Mouse (Mus musculus) liver, embryonic 14.5 days (tissue): ENCODE results near the gene Zfp286. TPM values are rescaled to one million over a fixed set of nuclear protein-coding genes. Genes with fewer than 3 reads are reported as not detected.

Experiments
- ATAC-seq: fragments of 200-750 bp; cut with Nextera tagmentation; 2 replicates; pipeline ENCODE4 v1.8.0; 2017; ENCODE audit warnings: moderate number of reproducible peaks, mild to moderate bottlenecking, moderate library complexity; ENCODE audit not compliant: insufficient read depth
- DNase-seq, 3 experiments: peaks; one replicate each; pipeline ENCODE4 v3.0.0-alpha.2; 2012 to 2013; ENCODE audit warnings: low read depth in 3 of 3, low spot score in 3 of 3
- H3K27ac ChIP-seq: fragments of 300-500 bp; sonication (generic); 2 replicates; pipeline ENCODE4 v1.5.1; 2014; ENCODE audit warnings: moderate library complexity, mild to moderate bottlenecking, control low read depth, inconsistent platforms
- H3K27me3 ChIP-seq: fragments of 300-500 bp; sonication (generic); 2 replicates; pipeline ENCODE4 v1.6.1; 2014; ENCODE audit warnings: mild to moderate bottlenecking, low read length, moderate library complexity; ENCODE audit not compliant: control insufficient read depth, insufficient read depth
- H3K36me3 ChIP-seq: fragments of 300-500 bp; sonication (generic); replicated peaks from 2 replicates; pipeline ENCODE4 v1.6.1; 2014; ENCODE audit warnings: low read depth; ENCODE audit not compliant: control insufficient read depth, insufficient read depth
- H3K4me1 ChIP-seq, 2 experiments: fragments of 200-500 bp in 1 of 2; fragments of 300-500 bp in 1 of 2; sonication (generic) in 1 of 2; replicated peaks; 2 replicates each; pipeline ENCODE4 v1.6.1; 2012 to 2014; ENCODE audit warnings: antibody characterized with exemption in 1 of 2, inconsistent platforms in 1 of 2, low read length in 1 of 2; ENCODE audit not compliant: control insufficient read depth in 2 of 2, insufficient read depth in 2 of 2
- H3K4me2 ChIP-seq: fragments of 300-500 bp; sonication (generic); 2 replicates; pipeline ENCODE4 v1.6.1; 2014; ENCODE audit warnings: low read depth, mild to moderate bottlenecking, control low read depth, moderate library complexity
- H3K4me3 ChIP-seq, 2 experiments: fragments of 200-500 bp in 1 of 2; fragments of 300-500 bp in 1 of 2; sonication (generic) in 1 of 2; 2 replicates each; pipeline ENCODE4 v1.5.1; 2012 to 2014; ENCODE audit warnings: low read depth in 2 of 2, low read length in 2 of 2, mild to moderate bottlenecking in 2 of 2, control low read depth in 1 of 2, inconsistent platforms in 1 of 2, moderate library complexity in 1 of 2; ENCODE audit not compliant: insufficient read depth in 1 of 2
- H3K9ac ChIP-seq: fragments of 300-500 bp; sonication (generic); replicated peaks from 2 replicates; pipeline ENCODE4 v1.6.1; 2014; ENCODE audit warnings: mild to moderate bottlenecking, control low read depth, moderate library complexity
- H3K9me3 ChIP-seq: fragments of 300-500 bp; sonication (generic); 2 replicates; pipeline ENCODE4 v1.6.1; 2016; ENCODE audit warnings: low read length, mixed read lengths; ENCODE audit not compliant: control insufficient read depth
- CTCF ChIP-seq: IDR thresholded peaks from 2 replicates; pipeline ENCODE4 v1.5.1; 2016; ENCODE audit warnings: antibody characterized with exemption, low read depth, control low read depth
- EP300 ChIP-seq: IDR thresholded peaks from 2 replicates; pipeline ENCODE4 v1.6.1; 2016; ENCODE audit warnings: antibody characterized with exemption, low read depth
- WGBS: fragments of 180-500 bp; shearing (Covaris S2); extraction: QIAGEN DNeasy Blood & Tissue Kit; methylation state at CpG from one replicate; pipeline ENCODE4 v1.1.7; 2014; ENCODE audit not compliant: insufficient replicate concordance; 5-methylcytosine and 5-hydroxymethylcytosine counted together
- polyA plus RNA-seq, 2 experiments: library from polyadenylated mRNA; depleted of rRNA in 1 of 2; stranded (reverse) in 1 of 2; unstranded in 1 of 2; fragments of >200 nt; fragmentation: Nextera tagmentation in 1 of 2; extraction: Ambion mirVana in 1 of 2; gene quantifications; 2 replicates each; pipeline versions ENCODE4 v1.2.1 to v1.2.3; 2012 to 2014

Zfp286 gene
- polyA plus RNA-seq, 2 experiments = 0.45 to 1.4 TPM

- 2% methylated on average over 48 of the region's 48 CpGs for whole genome bisulfite sequencing
- H3K4me2 ChIP-seq = peak within 1 kb of the TSS; percentile 59
- peak in 2 of 3 experiments; percentile 10 to 17 for DNase-seq
- peaks cover 11% of the 10 kb centered on the region for H3K27me3 ChIP-seq
- ATAC-seq = no peak
- H3K27ac ChIP-seq = no peak within 1 kb of the TSS
- no peak within 1 kb of the TSS; the same call in 1 of the 2 replicates for H3K9ac ChIP-seq
- H3K9me3 ChIP-seq = no peaks in the 10 kb centered on the region
- no peaks in the 10 kb centered on the region for H3K36me3 ChIP-seq
- no peaks in the 10 kb centered on the region; a peak in 1 of 4 replicates for H3K4me1 ChIP-seq
- H3K4me3 ChIP-seq = peak within 1 kb of the TSS; percentile 39 to 54
- TF ChIP-seq CTCF (no peak), EP300 (no peak)
Measured at GRCm38 (mm10) chr11:62731311-62732021, 57.8 kb downstream of the Zfp286 start, which contains the start of gene Zfp287. Zfp287 (minus strand) TSS chr11:62731905.

GRCm38 (mm10) chr11:62728276-62728675, 61.0 kb downstream of the Zfp286 start:
- Histone ChIP-seq H3K27ac (no peak overlapping the region), H3K9me3 (no peaks in the 10 kb centered on the region), H3K4me2 (no peak overlapping the region), H3K9ac (no peak overlapping the region), H3K27me3 (peaks cover 11% of the 10 kb centered on the region), H3K4me3 (no peak overlapping the region), H3K4me1 (no peaks in the 10 kb centered on the region; a peak in 1 of 4 replicates), H3K36me3 (no peaks in the 10 kb centered on the region)
- no peak for DNase-seq
- ATAC-seq = no peak
- TF ChIP-seq EP300 (no peak), CTCF (no peak)
- WGBS = 71% methylated on average over 8 of the region's 8 CpGs

GRCm38 (mm10) chr11:62710657-62711056, 78.6 kb downstream of the Zfp286 start:
- H3K36me3 ChIP-seq = no peaks in the 10 kb centered on the region
- no peak overlapping the region for H3K4me2 ChIP-seq
- no peak overlapping the region for H3K4me3 ChIP-seq
- no peak overlapping the region for H3K9ac ChIP-seq
- WGBS = 66% methylated on average over 5 of the region's 5 CpGs
- H3K27me3 ChIP-seq = no peaks in the 10 kb centered on the region
- DNase-seq (no peak), ATAC-seq (no peak)
- H3K27ac ChIP-seq = no peak overlapping the region
- no peaks in the 10 kb centered on the region for H3K9me3 ChIP-seq
- no peak for TF ChIP-seq EP300
- TF ChIP-seq CTCF = no peak
- no peaks in the 10 kb centered on the region for H3K4me1 ChIP-seq

GRCm38 (mm10) chr11:62708252-62708651, 81.0 kb downstream of the Zfp286 start:
- DNase-seq (no peak), ATAC-seq (no peak)
- WGBS = 58% methylated on average over 7 of the region's 7 CpGs
- no peak overlapping the region for H3K4me3 ChIP-seq
- H3K27ac ChIP-seq = no peak overlapping the region
- no peaks in the 10 kb centered on the region for H3K36me3 ChIP-seq
- H3K27me3 ChIP-seq = no peaks in the 10 kb centered on the region
- H3K4me1 ChIP-seq = no peaks in the 10 kb centered on the region
- no peak for TF ChIP-seq CTCF
- no peak for TF ChIP-seq EP300
- no peak overlapping the region for H3K4me2 ChIP-seq
- no peaks in the 10 kb centered on the region for H3K9me3 ChIP-seq
- no peak overlapping the region for H3K9ac ChIP-seq

- Histone ChIP-seq H3K4me1 (no peaks in the 10 kb centered on the region), H3K4me3 (no peak overlapping the region), H3K9me3 (no peaks in the 10 kb centered on the region), H3K36me3 (no peaks in the 10 kb centered on the region), H3K4me2 (no peak overlapping the region), H3K9ac (no peak overlapping the region), H3K27me3 (no peaks in the 10 kb centered on the region), H3K27ac (no peak overlapping the region)
- no peak for DNase-seq
- TF ChIP-seq CTCF (no peak), EP300 (no peak)
- no peak for ATAC-seq
- 54% methylated on average over 2 of the region's 2 CpGs for WGBS
Measured at GRCm38 (mm10) chr11:62706141-62706540, 83.1 kb downstream of the Zfp286 start.

Other genes with a start within 250 kb of the Zfp286 start
- gene Ubb, start 238.3 kb downstream of the Zfp286 start, polyA plus RNA-seq (2012; rRNA removed) = 1,013 and 1,031 TPM in 2 replicates
- 1,383 and 1,393 TPM in 2 replicates for gene Ubb, start 238.3 kb downstream of the Zfp286 start, polyA plus RNA-seq (2014; fragmentation: Nextera tagmentation; extraction: Ambion mirVana)
- gene Trpv2, start 215.0 kb downstream of the Zfp286 start, polyA plus RNA-seq (2012; rRNA removed) = 3.5 and 4.2 TPM in 2 replicates
- 4.6 and 4.8 TPM in 2 replicates for gene Trpv2, start 215.0 kb downstream of the Zfp286 start, polyA plus RNA-seq (2014; fragmentation: Nextera tagmentation; extraction: Ambion mirVana)
- 0.93 and 1.1 TPM in 2 replicates for gene Lrrc75a, start 140.9 kb downstream of the Zfp286 start, polyA plus RNA-seq (2012; rRNA removed)
- gene Lrrc75a, start 140.9 kb downstream of the Zfp286 start, polyA plus RNA-seq (2014; fragmentation: Nextera tagmentation; extraction: Ambion mirVana) = 0.99 and 1.3 TPM in 2 replicates
- 8.1 and 8.9 TPM in 2 replicates for gene Mmgt2, start 140.8 kb downstream of the Zfp286 start, polyA plus RNA-seq (2012; rRNA removed)
- gene Mmgt2, start 140.8 kb downstream of the Zfp286 start, polyA plus RNA-seq (2014; fragmentation: Nextera tagmentation; extraction: Ambion mirVana) = 8.8 and 8.9 TPM in 2 replicates
- gene Zfp287, start 57.6 kb downstream of the Zfp286 start, polyA plus RNA-seq (2012; rRNA removed) = 0.21 and 0.26 TPM in 2 replicates
- 0.22 and 0.42 TPM in 2 replicates for gene Zfp287, start 57.6 kb downstream of the Zfp286 start, polyA plus RNA-seq (2014; fragmentation: Nextera tagmentation; extraction: Ambion mirVana)
- not detected in 2 replicates for gene Gm10428, start 36.4 kb downstream of the Zfp286 start, polyA plus RNA-seq (2012; rRNA removed)
- gene Gm10428, start 36.4 kb downstream of the Zfp286 start, polyA plus RNA-seq (2014; fragmentation: Nextera tagmentation; extraction: Ambion mirVana) = not detected in 2 replicates
- 0.39 and 0.61 TPM in 2 replicates for gene Trim16, start 30.8 kb upstream of the Zfp286 start, polyA plus RNA-seq (2012; rRNA removed)
- 0.43 and 0.49 TPM in 2 replicates for gene Trim16, start 30.8 kb upstream of the Zfp286 start, polyA plus RNA-seq (2014; fragmentation: Nextera tagmentation; extraction: Ambion mirVana)
- gene Fbxw10, start 57.6 kb upstream of the Zfp286 start, polyA plus RNA-seq (2012; rRNA removed) = 0.08 TPM in 1 of 2 replicates, not detected in the other
- gene Fbxw10, start 57.6 kb upstream of the Zfp286 start, polyA plus RNA-seq (2014; fragmentation: Nextera tagmentation; extraction: Ambion mirVana) = 0.16 TPM in 1 of 2 replicates, not detected in the other
- 8.5 and 12.9 TPM in 2 replicates for gene Tvp23b, start 90.0 kb upstream of the Zfp286 start, polyA plus RNA-seq (2012; rRNA removed)
- gene Tvp23b, start 90.0 kb upstream of the Zfp286 start, polyA plus RNA-seq (2014; fragmentation: Nextera tagmentation; extraction: Ambion mirVana) = 25.3 and 26.3 TPM in 2 replicates
- gene Cdrt4, start 161.7 kb upstream of the Zfp286 start, polyA plus RNA-seq (2012; rRNA removed) = not detected in 2 replicates
- not detected in 2 replicates for gene Cdrt4, start 161.7 kb upstream of the Zfp286 start, polyA plus RNA-seq (2014; fragmentation: Nextera tagmentation; extraction: Ambion mirVana)